Mouse (Mus musculus): ENCODE measurements around the gene 4930442H23Rik. TPM values are rescaled to one million over a fixed set of nuclear protein-coding genes. Genes with fewer than 3 reads are reported as not detected.

The 4930442H23Rik gene
- polyA plus RNA-seq, 1 experiment, result not detected

DNA sequence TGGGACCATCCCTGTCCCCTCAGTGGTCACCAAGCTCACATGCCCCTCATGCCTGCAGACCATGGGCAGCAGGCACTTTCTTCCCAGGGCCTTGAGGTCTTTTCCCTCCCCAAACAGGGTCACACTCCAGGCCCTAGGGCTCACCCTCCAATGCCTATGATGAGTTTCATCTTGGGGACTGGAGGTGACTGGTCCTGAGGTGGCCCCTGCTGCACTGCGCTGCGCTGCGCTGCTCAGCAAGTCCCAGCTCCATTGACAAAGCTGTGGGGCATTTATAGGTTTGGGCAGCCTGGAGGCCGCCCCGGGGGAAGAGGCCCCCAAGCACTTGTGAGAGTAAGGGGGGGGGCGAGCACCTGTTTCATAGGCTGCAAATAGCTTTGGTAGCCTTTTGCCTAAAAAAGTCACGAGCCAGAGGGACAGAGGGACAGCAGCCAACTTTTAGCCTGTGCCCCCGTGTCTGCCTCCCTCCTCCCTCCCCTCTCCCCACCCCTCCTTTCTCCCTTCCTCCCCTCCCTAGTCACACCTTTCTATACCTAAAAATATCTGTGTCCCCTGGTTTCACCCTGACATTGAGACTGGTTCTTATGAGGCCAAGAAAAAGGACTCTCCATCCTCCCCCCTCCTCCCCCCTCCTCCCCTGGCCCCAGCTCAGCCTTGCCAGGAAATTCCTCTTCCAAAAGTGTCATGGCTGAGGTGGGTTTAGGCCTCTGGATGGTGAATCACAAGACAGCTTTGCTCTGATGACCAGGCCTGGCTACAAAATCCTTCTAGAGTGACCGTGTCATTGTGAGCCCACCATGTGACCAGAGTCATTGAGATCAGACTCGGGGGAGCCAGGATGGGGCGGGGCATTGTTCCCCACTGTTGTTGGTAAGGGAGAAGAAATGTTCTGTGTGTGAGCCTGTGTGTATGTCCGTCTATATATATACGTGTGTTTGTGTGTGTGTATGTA lies 18.4 kb upstream of the 4930442H23Rik start, which contains the start of gene Nmrk2:
Gene Nmrk2 (minus strand): TSS at position 245 of the 952 bp plus-strand sequence.
- 49% methylated on average over 13 of the region's 13 CpGs for WGBS
- Histone ChIP-seq H3K27me3 (ENCODE audit: control insufficient read depth, insufficient read depth, low read length) (no peaks in the 10 kb centered on the region), H3K27ac (ENCODE audit: insufficient read depth, low read length) (no peak within 1 kb of the TSS), H3K4me1 (ENCODE audit: control insufficient read depth, insufficient read depth, low read length) (no peaks in the 10 kb centered on the region), H3K4me3 (replicated peaks; ENCODE audit: insufficient read depth, low read depth, low read length) (no peak within 1 kb of the TSS)
- TF ChIP-seq POLR2A (IDR thresholded peaks at IDR 0.05; ENCODE audit: borderline replicate concordance, insufficient read depth, low read length), result no peak
- DNase-seq, result no peak

DNA sequence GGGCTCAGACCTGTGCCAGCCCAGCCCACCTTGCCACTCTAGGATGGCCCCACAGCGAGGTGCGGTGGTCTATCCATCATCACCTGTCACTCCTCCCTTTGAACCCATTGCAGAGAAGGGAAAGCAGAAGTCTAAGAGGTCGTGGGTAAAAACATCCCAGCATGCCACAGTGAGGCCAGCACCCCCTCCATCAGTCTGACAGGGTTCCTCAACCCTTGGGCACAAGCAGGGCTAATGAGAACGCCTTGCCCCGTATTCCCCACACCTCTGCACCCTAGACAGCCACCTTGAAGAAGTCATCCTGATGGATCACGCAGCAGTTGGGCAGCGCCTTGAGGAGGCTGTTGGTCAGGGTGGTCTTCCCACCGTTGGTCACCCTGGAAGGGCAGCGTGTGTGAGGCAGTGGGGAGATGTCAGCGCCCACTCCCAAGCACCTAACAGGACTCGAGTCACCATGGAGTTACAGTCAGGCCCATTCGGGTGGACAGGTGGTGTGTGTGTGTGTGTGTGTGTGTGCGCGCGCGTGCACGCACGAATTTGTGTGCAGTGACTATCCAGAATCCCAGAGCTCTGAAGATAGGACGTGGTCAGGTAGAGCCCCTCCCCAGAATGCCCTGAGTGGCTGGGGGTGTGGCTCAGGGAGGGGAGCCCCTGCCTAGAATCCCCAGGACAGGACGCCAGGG lies 17.1 kb upstream of the 4930442H23Rik start:
- DNase-seq, result no peak
- no peaks in the 10 kb centered on the region for H3K4me1 ChIP-seq (ENCODE audit: control insufficient read depth, insufficient read depth, low read length)
- TF ChIP-seq CTCF (IDR thresholded peaks at IDR 0.05; ENCODE audit: borderline replicate concordance, insufficient read depth, low read depth, low read length) (no peak), POLR2A (IDR thresholded peaks at IDR 0.05; ENCODE audit: borderline replicate concordance, insufficient read depth, low read length) (no peak)
- no peak overlapping the region for H3K4me3 ChIP-seq (replicated peaks; ENCODE audit: insufficient read depth, low read depth, low read length)
- no peak overlapping the region for H3K27ac ChIP-seq (ENCODE audit: insufficient read depth, low read length)
- 81% methylated on average over 20 of the region's 20 CpGs for WGBS
- H3K27me3 ChIP-seq (ENCODE audit: control insufficient read depth, insufficient read depth, low read length), result no peaks in the 10 kb centered on the region

GRCm38 (mm10) chr10:81200141-81200540 lies 16.5 kb upstream of the 4930442H23Rik start:
- no peak for DNase-seq
- H3K27me3 ChIP-seq (ENCODE audit: control insufficient read depth, insufficient read depth, low read length), result no peaks in the 10 kb centered on the region
- no peaks in the 10 kb centered on the region for H3K4me1 ChIP-seq (ENCODE audit: control insufficient read depth, insufficient read depth, low read length)
- WGBS, result 82% methylated on average over 13 of the region's 13 CpGs
- H3K27ac ChIP-seq (ENCODE audit: insufficient read depth, low read length), result no peak overlapping the region
- no peak overlapping the region for H3K4me3 ChIP-seq (replicated peaks; ENCODE audit: insufficient read depth, low read depth, low read length)
- no peak for TF ChIP-seq CTCF (IDR thresholded peaks at IDR 0.05; ENCODE audit: borderline replicate concordance, insufficient read depth, low read depth, low read length)
- TF ChIP-seq POLR2A (IDR thresholded peaks at IDR 0.05; ENCODE audit: borderline replicate concordance, insufficient read depth, low read length), result no peak

DNA sequence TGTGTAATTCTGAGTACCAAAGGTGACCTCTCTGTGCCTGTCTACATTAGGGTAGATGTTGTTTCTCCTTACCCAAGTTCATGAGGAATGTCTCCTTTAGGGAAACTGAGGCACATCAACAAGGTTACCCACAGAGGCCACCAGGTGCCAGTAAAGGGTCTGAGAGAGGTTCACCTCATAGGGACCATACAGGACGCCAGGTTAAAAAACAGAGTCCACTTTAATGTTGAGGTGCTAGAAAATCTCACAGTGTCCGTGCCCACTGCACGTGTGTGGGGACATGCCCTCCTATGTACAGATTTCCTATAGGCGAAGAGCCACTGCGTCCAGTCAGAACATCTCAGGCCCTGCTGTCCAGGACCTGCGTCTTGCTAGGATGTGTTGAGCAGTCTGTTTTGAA lies 15.3 kb upstream of the 4930442H23Rik start:
- TF ChIP-seq POLR2A (IDR thresholded peaks at IDR 0.05; ENCODE audit: borderline replicate concordance, insufficient read depth, low read length) (no peak), CTCF (IDR thresholded peaks at IDR 0.05; ENCODE audit: borderline replicate concordance, insufficient read depth, low read depth, low read length) (no peak)
- 86% methylated on average over 6 of the region's 6 CpGs for whole genome bisulfite sequencing
- Histone ChIP-seq H3K4me1 (ENCODE audit: control insufficient read depth, insufficient read depth, low read length) (peaks cover 5% of the 10 kb centered on the region), H3K27me3 (ENCODE audit: control insufficient read depth, insufficient read depth, low read length) (no peaks in the 10 kb centered on the region), H3K27ac (ENCODE audit: insufficient read depth, low read length) (no peak overlapping the region), H3K4me3 (replicated peaks; ENCODE audit: insufficient read depth, low read depth, low read length) (no peak overlapping the region)
- DNase-seq, result no peak

DNA sequence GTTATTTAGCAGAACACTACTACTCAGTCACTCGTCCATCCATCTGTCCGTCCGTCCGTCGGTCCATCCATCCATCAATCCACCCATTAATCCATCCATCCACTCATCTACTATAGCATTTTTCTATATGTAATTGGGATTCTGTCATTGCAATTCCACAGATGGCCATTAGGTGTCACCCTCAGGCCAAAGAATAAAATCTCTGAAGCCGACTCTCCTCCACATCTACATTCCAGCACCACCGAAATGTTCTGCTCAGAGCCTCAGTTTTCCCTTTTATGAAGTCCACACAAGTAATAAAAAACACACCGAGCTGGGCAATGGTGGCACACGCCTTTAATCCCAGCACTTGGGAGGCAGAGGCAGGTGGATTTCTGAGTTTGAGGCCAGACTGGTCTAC lies 14.6 kb upstream of the 4930442H23Rik start:
- DNase-seq, result peak in 1 of 2 experiments; percentile 72
- TF ChIP-seq POLR2A (IDR thresholded peaks at IDR 0.05; ENCODE audit: borderline replicate concordance, insufficient read depth, low read length) (no peak), CTCF (IDR thresholded peaks at IDR 0.05; ENCODE audit: borderline replicate concordance, insufficient read depth, low read depth, low read length) (peak; percentile 70; the same call in 1 of the 2 replicates)

DNA sequence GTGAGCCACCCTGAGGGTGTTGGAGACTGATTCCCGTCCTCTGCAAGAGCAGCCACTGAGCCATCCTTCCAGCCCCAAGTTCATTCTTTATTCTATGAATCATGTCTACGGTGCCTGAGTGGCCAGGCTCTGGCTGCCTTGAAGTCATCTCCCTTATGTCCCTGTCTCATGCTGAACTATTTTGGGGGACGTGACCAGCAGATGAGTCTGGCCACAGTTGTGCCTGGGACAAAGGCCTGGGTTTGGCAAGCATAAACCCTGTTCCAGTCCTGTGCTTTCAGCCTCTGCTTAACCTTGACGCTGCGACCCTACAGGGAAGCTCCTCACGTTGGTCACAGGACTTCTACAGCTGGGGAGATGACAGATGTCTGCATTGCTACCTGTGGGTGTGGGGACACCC lies 13.7 kb upstream of the 4930442H23Rik start:
- no peak for DNase-seq
- Histone ChIP-seq H3K27ac (ENCODE audit: insufficient read depth, low read length) (no peak overlapping the region), H3K27me3 (ENCODE audit: control insufficient read depth, insufficient read depth, low read length) (no peaks in the 10 kb centered on the region), H3K4me1 (ENCODE audit: control insufficient read depth, insufficient read depth, low read length) (peaks cover 5% of the 10 kb centered on the region), H3K4me3 (replicated peaks; ENCODE audit: insufficient read depth, low read depth, low read length) (no peak overlapping the region)
- no peak for TF ChIP-seq POLR2A (IDR thresholded peaks at IDR 0.05; ENCODE audit: borderline replicate concordance, insufficient read depth, low read length)
- no peak for TF ChIP-seq CTCF (IDR thresholded peaks at IDR 0.05; ENCODE audit: borderline replicate concordance, insufficient read depth, low read depth, low read length)
- WGBS, result 48% methylated on average over 6 of the region's 6 CpGs

More for the DNA sequence above, 14.6 kb upstream of the 4930442H23Rik start:
- Histone ChIP-seq H3K4me1 (ENCODE audit: control insufficient read depth, insufficient read depth, low read length) (peaks cover 5% of the 10 kb centered on the region), H3K27ac (ENCODE audit: insufficient read depth, low read length) (no peak overlapping the region), H3K27me3 (ENCODE audit: control insufficient read depth, insufficient read depth, low read length) (no peaks in the 10 kb centered on the region), H3K4me3 (replicated peaks; ENCODE audit: insufficient read depth, low read depth, low read length) (no peak overlapping the region)
- WGBS, result 1% methylated on average over 9 of the region's 9 CpGs

DNA sequence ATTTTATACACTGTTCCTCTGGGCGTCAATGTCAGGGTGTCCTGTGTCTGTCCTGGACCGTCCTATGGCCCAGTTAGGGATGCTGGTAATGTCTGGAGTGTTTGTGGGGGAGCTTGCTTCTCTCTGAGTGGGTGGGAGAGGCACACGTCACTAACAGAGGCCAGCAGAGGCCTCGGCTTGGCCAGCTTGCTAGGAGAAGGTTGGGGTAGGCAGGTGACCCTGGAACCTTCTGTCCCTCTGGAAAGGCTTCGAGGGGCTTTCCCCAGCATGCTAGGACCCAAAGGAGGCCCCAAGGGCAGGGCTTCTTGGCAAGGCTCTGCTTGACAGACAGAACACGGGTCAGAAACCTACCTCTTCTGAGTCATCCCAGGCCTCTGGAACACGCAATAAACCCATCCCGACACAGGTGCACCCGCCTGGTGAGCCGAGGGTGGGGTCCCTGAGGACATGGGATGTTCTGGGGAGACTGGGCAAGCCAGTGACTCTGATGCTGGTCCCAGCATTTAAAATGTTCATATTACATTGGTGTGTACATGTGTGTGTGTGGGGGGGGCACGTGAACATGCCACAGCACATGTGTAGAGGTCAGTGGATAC lies 12.9 kb upstream of the 4930442H23Rik start:
- WGBS, result 68% methylated on average over 11 of the region's 11 CpGs
- TF ChIP-seq CTCF (IDR thresholded peaks at IDR 0.05; ENCODE audit: borderline replicate concordance, insufficient read depth, low read depth, low read length) (no peak), POLR2A (IDR thresholded peaks at IDR 0.05; ENCODE audit: borderline replicate concordance, insufficient read depth, low read length) (no peak)
- DNase-seq, result no peak
- peaks cover 5% of the 10 kb centered on the region for H3K4me1 ChIP-seq (ENCODE audit: control insufficient read depth, insufficient read depth, low read length)
- no peak overlapping the region for H3K27ac ChIP-seq (ENCODE audit: insufficient read depth, low read length)
- H3K27me3 ChIP-seq (ENCODE audit: control insufficient read depth, insufficient read depth, low read length), result no peaks in the 10 kb centered on the region
- no peak overlapping the region for H3K4me3 ChIP-seq (replicated peaks; ENCODE audit: insufficient read depth, low read depth, low read length)

Data from cerebellum, adult 2 months (tissue).